Mouse (Mus musculus): ENCODE data around the gene Cdhr5.

Gene Cdhr5

GRCm38 (mm10) chr7:141291921-141292582, 15.5 kb upstream of the Cdhr5 start, which contains the start of gene Drd4:
Gene Drd4, plus strand, starts transcription at chr7:141292006.
- no peak for TF ChIP-seq GATA4 (IDR thresholded peaks at IDR 0.05; ENCODE audit: insufficient replicate concordance, low read length)

DNA sequence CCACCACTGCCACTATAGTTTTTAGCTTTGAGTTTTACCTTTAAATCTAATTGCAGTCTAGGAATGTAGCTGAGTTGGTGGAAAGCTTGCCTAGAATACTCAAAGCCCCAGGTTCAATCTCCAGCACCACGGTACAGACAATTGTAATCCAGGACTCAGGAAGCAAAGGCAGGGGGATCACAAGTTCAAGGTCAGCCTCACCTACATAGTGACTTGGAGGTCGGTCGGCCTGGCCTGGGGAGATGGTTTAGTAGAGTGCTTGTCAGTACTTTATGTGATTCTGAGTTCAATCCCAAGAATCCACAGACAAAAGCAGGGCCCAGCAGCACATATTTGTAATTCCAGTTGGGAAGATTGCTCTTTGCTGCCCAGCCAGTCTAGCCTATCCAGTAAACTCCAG, 11.5 kb upstream of the Cdhr5 start:
- TF ChIP-seq GATA4 (IDR thresholded peaks at IDR 0.05; ENCODE audit: insufficient replicate concordance, low read length), result no peak

- TF ChIP-seq GATA4 (IDR thresholded peaks at IDR 0.05; ENCODE audit: insufficient replicate concordance, low read length), result no peak
These were observed 6.2 kb upstream of the Cdhr5 start for GRCm38 (mm10) chr7:141282756-141283155.

DNA sequence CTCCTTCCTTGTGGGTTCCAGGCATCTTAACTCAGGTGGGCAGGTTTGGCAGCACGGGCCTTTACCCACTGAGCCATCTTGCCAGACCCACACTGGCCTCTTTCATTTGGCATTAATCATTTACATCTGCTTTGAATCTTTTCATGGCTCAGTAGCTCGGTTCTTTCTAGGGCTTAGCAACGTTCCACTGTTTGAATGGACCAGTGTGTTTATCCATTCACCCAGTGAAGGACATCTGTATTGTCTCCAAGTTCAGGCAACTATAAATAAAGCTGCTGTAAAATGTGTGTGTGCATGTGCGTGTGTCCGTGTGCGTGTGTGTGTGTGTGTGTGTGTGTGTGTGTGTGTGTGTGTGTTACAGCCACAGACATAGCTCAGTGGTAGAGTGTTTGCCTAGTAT, 4.9 kb upstream of the Cdhr5 start:
- no peak for TF ChIP-seq GATA4 (IDR thresholded peaks at IDR 0.05; ENCODE audit: insufficient replicate concordance, low read length)

DNA sequence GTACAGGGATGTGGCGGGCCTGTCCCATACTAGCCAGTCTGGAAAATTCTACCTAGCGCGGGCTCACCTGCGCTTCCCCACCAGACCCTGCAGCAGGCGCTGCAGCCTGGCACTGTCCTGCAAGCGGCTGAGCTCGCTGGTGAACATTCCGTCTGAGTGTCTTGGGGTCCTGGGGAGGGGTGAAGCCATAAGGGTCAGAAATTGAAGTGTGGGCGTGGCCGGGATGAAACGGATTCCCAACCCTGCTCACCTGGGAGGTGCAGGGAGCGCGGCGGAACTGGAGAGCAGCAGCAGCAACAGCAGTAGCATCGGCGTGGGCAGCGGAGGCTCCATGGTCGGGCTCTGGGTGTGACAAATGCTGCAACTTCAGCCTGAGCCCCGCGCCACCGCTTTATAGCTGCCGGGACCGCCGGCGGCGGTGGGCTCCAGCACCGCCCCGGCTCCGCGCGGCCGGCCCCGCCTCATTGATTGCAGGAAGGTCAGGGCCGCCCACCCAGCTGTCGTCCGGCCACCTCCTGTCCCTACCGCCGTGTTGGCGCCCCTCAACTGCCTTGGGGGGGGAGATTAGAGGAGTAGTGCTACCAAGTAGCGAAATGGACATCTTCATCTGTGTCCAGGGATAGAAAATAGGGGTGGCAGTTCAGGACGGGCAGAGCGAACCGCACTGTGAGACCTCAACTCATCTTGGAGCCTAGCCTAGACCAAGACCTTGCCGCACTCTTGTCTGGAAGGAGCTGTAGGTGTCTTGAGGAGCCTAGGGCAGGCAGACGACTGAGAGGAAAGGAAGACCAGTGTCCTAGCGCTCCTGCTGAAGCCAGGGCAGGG, 2.4 kb upstream of the Cdhr5 start, which contains the start of gene Sct:
Gene Sct, minus strand, starts transcription at position 368 of the 825 bp plus-strand sequence.
- no peak for TF ChIP-seq GATA4 (IDR thresholded peaks at IDR 0.05; ENCODE audit: insufficient replicate concordance, low read length)

DNA sequence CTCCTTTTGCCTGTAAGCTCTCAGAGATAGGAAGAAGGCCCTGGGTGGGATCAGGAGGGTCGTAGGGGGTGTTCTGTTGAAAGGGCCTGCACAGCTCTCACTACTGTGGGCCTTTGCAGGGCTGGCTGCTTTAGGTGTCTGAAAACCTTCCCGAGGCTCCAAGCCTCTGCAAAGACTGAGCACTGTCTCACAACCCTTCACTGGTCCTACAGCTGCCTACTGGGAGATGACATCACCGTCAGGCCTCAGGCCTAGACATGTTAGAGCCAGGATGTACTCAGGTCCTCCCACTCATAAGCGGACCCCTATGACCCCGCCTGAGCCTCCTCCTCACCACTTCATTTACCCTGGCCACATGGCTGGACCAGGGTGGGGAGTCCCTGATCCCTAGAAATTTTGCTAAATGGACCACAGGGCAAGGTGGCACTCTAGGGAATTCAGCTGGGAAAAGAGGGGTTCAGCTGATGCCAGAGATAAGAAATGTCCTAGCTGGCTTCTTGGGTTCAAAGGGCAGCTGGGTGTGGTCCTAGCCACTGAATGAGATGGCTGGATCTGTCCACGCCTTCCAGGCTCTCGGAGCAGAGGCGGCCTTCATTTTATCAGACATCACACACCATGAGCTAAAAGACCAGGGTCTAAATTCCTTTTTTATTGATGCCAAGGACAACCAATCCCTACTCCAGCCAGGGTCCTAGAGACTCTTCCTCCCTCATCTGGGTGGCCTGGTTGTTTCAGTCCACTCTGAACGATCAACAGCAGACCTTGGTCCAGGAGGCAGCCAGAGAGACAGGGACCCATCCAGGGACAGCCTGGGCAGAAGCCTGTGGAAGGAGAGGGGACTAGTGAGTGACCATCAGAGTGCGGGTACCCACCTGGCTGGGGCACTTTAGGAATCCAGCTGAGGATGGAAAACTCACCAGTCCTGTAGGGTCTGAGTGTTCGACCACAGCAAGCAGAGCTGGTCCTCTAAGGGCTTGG, 1.4 kb upstream of the Cdhr5 start:
- TF ChIP-seq GATA4 (IDR thresholded peaks at IDR 0.05; ENCODE audit: insufficient replicate concordance, low read length), result no peak

- no peak for TF ChIP-seq GATA4 (IDR thresholded peaks at IDR 0.05; ENCODE audit: insufficient replicate concordance, low read length)
These were observed 1.2 kb downstream of the Cdhr5 start for GRCm38 (mm10) chr7:141275356-141275755.

- no peak for TF ChIP-seq GATA4 (IDR thresholded peaks at IDR 0.05; ENCODE audit: insufficient replicate concordance, low read length)
These were observed 6.0 kb downstream of the Cdhr5 start for GRCm38 (mm10) chr7:141270631-141271030.

GRCm38 (mm10) chr7:141269273-141269545, 7.4 kb downstream of the Cdhr5 start:
- TF ChIP-seq GATA4 (IDR thresholded peaks at IDR 0.05; ENCODE audit: insufficient replicate concordance, low read length), result no peak

GRCm38 (mm10) chr7:141268466-141269272, 7.9 kb downstream of the Cdhr5 start:
- no peak for TF ChIP-seq GATA4 (IDR thresholded peaks at IDR 0.05; ENCODE audit: insufficient replicate concordance, low read length)

- no peak for TF ChIP-seq GATA4 (IDR thresholded peaks at IDR 0.05; ENCODE audit: insufficient replicate concordance, low read length)
These were observed 10.6 kb downstream of the Cdhr5 start, which contains the start of gene Irf7 for GRCm38 (mm10) chr7:141265739-141266561. Gene Irf7, minus strand, starts transcription at chr7:141266481.

GRCm38 (mm10) chr7:141265411-141265738, 11.2 kb downstream of the Cdhr5 start:
- no peak for TF ChIP-seq GATA4 (IDR thresholded peaks at IDR 0.05; ENCODE audit: insufficient replicate concordance, low read length)

GRCm38 (mm10) chr7:141264761-141265410, 11.7 kb downstream of the Cdhr5 start:
- no peak for TF ChIP-seq GATA4 (IDR thresholded peaks at IDR 0.05; ENCODE audit: insufficient replicate concordance, low read length)

Data from liver, adult (tissue).